Mouse (Mus musculus) left cerebral cortex, postnatal 14 days (tissue): ENCODE results near the gene Stam. TPM values are rescaled to one million over a fixed set of nuclear protein-coding genes. Genes with fewer than 3 reads are reported as not detected.
"Not testable (repeated sequence)": the region's sequence is repeated elsewhere in the genome, so short reads cannot be mapped to it uniquely, and the experiment has no call there.

Experiments used
- DNase-seq, 2 experiments: peaks; one replicate each; pipeline ENCODE4 v3.0.0; 2021 to 2022; ENCODE audit warnings: low spot score in 2 of 2, mixed read lengths in 1 of 2
- intact Hi-C: fragments of 180-260 bp; cut with DNase I; formaldehyde crosslinking; loops from one replicate; pipeline ENCODE4 v1.15.1; 2025
- total RNA-seq, 2 experiments: library from RNA; stranded (reverse); gene quantifications; 2 replicates each; pipeline ENCODE4 v1.2.3; 2021

Stam gene
- total RNA-seq, 2 experiments from 2014 or later, result 86.3 to 96.6 TPM

DNA sequence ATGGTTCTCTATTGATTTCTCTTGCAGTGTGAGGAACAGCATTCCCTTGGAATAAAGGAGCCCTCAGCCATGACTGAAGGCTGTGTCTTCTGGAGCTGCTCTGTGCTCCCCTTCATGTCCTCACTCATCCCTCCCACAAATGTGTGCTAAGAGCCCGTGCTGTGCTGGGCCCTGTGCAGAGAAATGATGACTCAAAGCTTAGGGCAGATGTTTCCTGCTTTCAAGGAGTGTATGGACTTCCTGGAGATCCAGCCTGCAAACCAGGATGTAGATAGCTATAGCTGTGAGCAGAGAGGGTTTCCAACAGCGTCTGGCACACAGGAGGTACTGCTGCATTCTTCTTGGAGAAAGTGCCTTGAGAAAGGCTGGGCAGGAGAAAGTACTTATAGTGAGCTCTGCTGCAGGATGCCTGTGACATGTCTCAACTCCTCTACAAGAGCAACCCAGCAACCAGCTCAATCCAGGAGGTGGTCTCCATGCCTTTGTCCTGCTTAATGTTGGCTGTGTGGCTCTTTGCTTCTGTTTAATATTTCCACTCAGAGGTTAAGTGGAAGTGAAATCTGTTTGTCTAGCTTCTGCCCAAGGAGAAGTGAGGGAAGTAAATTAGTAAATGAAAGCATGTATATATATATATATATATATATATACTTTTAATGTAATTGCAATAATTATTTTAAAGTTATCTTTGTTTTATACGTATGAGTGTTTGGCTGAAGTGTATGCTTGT is 91.9 kb downstream of the Stam start:
- intact Hi-C loops, result no loop called here
- DNase-seq, result no peak

DNA sequence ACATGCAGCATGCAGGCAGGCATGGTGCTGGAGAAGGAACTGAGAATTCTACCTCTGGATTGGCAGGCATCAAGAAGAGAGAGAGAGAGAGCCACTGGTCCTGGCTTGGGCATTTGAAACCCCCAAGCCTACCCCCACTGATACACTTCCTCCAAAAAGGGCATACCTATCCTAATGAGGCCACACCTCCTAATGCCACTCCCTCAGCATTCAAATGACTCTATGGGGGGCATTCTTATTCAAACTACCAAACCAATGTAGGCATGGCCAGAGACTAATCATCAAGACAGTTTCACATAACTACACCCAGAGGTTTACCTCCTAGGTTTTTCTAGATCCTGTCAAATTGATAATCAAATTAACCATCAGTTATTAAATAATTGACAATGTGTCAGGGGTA is 93.8 kb downstream of the Stam start:
- intact Hi-C loops, result no loop called here

DNA sequence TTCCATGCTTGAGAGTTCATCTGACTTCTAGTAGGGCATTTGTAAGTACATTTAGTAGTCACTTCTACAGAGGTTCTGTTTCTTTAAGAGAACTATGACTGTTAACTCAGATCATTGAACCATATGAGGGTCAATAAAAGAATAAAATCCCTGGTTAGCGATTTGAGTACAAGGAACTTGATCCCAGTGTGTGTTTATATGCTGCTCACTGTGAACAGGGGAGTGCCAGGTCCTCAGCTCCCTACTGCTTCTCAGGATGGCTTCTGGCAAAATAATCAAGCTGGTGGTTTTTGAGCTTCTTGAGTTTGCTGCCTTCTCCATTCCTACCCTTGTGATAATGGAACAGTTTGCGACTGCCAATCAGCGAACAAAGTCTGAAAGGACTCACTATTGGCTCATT is 100.4 kb downstream of the Stam start, which contains the start of gene Tmem236:
TSS of gene Tmem236 (plus strand) at position 190 of the 400 bp plus-strand sequence.
- no peak for DNase-seq
- intact Hi-C loops, result no loop called here

More for the DNA sequence above, 93.8 kb downstream of the Stam start:
- DNase-seq, result no peak

DNA sequence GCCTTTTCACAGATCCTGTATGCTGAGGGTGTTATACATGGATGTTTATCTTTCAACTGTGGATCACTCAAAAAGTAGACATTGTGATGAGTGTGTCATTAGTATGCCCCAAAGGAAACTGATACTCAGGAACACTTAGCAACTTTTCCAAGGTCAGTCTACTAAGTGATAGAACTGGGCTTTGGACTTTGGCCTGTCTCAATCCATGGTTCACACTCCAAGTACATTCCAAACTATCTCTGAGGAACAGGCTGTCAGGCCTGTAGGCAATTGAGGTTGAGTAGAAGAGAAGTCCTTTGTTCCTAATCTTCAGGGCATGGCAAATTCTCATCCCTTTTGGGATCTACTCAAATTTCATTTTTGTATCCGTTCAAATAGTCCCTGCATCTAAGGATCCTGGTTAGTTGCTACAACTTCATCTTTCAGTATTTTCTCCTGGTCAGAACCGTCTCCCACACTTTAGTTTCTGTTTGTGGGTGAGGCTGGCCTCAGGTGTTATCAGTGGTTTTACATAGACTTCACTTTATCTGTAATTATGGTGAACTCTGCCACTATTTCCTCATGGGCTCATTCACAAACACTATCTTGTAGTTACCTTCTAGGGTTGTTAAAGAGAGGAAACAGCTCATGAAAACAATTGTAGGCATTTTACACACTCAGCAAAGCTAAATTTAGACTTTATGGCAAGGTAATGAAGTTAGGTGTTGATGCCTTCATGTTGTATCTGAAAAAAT is 102.7 kb downstream of the Stam start:
- intact Hi-C loops, result no loop called here
- DNase-seq, result no peak

DNA sequence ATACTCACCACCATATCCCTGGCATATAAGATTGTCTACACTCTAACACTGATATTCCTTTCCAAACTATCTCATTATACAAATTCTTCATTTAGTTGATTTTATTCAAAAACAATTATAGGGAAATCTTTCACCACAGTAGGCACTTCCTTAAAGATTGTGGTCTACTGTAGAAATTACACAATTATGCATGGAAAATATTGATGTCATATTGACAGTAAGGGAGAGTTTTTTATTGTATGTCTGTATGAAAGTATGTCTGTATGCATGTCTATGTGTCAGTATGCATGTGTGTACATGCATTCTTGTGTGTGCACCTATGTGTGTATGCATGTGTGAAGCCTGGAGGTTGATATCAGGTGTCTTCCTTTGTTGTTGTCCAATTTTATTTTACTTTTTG is 110.5 kb downstream of the Stam start:
- intact Hi-C loops, result no loop called here
- DNase-seq, result no peak

DNA sequence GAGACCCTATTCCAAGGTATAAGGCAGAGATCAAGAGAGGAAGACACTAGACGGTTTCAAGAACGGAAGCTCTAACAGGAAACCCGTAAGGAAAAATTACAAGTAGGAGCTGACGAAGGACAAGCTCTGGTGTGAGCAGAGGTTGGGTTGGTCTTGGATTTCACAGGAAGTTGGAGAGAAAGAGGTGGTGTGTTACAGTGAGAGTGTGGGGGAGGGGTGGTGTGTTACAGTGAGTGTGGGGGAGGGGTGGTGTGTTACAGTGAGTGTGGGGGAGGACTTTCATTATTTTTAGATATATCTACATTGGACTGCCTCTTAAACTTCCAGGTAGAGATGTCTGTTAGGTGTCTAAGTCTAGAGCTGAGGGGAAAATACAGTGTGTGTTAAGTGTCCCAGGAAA is 116.8 kb downstream of the Stam start:
- intact Hi-C loops, result no loop called here

DNA sequence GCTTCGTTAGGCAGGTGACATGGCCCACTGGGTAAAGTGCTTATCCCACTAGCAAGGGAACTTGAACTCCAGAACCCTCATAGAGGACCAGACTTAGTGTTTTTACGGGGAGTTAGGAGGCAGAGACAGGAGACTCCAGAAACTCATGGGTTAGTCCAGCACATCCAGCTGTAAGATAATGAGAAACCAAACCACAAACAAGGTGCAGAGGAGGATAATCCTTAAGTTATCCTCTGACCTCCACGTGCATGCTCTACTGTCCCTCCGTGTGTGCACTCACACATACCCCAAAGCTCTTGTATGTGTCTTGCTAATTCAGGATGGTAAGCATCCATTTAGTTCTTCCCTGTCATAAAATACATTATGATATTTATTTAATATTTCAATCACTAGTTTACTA is 117.7 kb downstream of the Stam start:
- intact Hi-C loops, result no loop called here
- DNase-seq, result no peak

More for the DNA sequence above, 116.8 kb downstream of the Stam start:
- no peak for DNase-seq

DNA sequence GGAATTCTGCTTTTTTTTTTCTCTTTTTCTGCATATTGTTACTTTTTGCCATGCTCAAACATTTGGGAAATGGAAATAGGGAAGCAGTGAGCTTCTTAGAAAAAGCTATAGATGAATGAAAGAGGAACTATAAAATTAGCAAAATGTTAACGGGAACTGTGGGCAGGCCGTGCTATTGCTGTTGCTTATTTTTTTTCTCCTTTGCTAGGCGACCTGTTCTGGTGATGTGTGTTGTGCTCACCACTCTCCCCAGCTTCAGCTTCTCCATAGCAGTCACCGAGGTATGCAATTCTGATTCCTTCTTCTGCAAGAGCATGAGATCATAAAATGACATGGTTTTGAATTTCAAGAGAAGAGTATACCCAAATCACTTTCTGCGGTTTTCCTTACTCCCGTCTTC is 118.1 kb downstream of the Stam start:
- no peak for DNase-seq
- intact Hi-C loops, result no loop called here

DNA sequence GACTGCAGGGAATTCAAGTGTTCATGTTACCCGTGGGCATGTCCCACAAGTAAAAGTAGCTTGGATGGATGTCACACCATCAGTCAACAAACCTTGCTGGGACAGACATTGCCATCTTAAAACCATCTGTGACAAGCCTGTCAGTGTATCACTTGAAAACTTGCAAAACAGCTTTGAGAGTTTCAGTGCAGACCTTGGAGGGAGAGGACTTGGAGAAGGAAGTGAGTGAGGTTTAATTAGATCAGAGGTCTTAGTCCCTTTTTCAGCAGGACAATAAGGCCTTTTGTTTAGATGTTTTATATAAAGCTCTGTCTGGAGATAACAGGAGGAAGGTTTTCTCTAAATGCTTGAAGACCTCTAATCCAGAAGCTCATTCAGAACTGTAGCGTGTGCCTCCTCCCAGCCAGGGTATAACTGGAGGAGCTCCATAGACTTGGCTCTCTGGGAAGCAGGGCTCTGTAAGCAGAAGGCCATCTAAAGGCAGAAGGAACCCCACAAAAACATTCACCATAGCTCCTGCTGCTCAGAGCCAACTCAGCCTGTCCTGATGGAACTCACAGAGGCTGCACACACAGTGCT is 124.5 kb downstream of the Stam start:
- intact Hi-C loops, result not testable (repeated sequence)

More for the DNA sequence above, 124.5 kb downstream of the Stam start:
- not testable (repeated sequence) for DNase-seq

Other genes starting within 250 kb of the Stam start
- 10 to 100 TPM; 27.2 to 27.6 TPM for gene Hacd1, start 18.0 kb upstream of the Stam start, total RNA-seq
- not detected for gene Tmem236, start 100.4 kb downstream of the Stam start, total RNA-seq
- 1 to 10 TPM; 6.8 to 9.4 TPM for gene Mrc1, start 155.3 kb downstream of the Stam start, total RNA-seq